Comparison of ENCODE assay signal across 8 mouse cellular contexts in the genomic region with DNA sequence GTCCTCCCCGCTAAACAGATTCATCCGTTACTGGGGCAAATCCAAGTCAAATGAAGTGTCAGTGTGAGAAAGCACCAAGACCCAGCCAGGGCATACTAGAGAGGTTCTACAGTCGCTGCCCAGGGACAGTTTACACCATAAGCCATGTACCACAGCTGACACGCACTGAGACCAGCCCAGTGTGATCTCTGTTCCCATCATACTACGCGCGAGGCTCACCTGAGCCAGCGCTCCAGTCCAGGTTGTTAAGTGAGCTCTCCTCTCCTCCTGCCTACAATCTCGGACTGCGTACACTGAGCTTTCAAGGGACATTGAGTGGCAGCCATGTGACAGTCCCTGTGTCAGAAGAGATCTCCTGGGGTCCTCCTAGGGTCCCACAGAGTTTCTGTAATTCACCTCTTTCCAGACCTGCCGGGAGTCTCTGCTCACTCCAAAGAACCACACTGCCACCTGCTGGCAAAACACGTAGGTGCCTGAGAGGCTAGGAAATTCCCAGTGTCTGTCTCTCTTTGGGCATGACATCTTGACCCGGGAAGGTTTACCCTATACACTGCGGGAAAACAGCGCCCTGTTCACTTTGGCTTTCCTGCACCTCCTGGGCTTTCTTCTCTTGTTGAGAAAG.
A peak's percentile ranks its signal among the peaks of the same experiment; 100 is the strongest.
DNase-seq lines count a peak whose midpoint lies in the region; ATAC-seq lines count a peak whose summit lies in the region.
"Had no signal": no experiment of that assay in that cellular context is flagged by ENCODE, and none has a peak within 500 bp of the region (broad histone marks: within the 10 kb centered on the region; RNA-seq: fewer than 3 reads in every experiment).

No protein-coding gene starts in this region.

- no peaks in the 10 kb centered on the region for H3K4me1 ChIP-seq in intestine, embryonic 14.5 days (replicated peaks; ENCODE audit: control insufficient read depth, insufficient read depth, low read length)

- no peak overlapping the region for H3K4me3 ChIP-seq in intestine, embryonic 14.5 days (ENCODE audit: low read depth, low read length)
- H3K4me3 ChIP-seq: myocyte had no signal

- no peak overlapping the region for H3K4me2 ChIP-seq in intestine, embryonic 14.5 days (ENCODE audit: low read length)

- DNase-seq in ZHBTc4 (ENCODE audit: low read depth, low spot score) = peak; percentile 83
- DNase-seq in cerebellum, adult 9-11 months = peak; percentile 35
- DNase-seq in frontal cortex, postnatal 25 days (ENCODE audit: low spot score in 2 of 2) = peak; percentile 73 to 82
- DNase-seq in intestine, embryonic 14.5 days (ENCODE audit: low spot score) = peak; percentile 92
- peak; percentile 66 to 88 for DNase-seq in left cerebral cortex, postnatal 14 days (ENCODE audit: low spot score in 2 of 2)
- DNase-seq in mesoderm, embryonic 11.5 days (ENCODE audit: low read depth, low spot score) = peak; percentile 80
- peak; percentile 37 for DNase-seq in spleen, adult 12 weeks (ENCODE audit: low spot score)

- intact Hi-C loops in left cerebral cortex, postnatal 14 days (cut with DNase I) = loop anchor here (10.0 kb wide), 1 partner anchor 351 kb away; no protein-coding TSS in a partner anchor

- H3K27ac ChIP-seq in intestine, embryonic 14.5 days (ENCODE audit: low read depth) = no peak overlapping the region

- H3K9ac ChIP-seq in intestine, embryonic 14.5 days (ENCODE audit: low read length) = no peak overlapping the region

- H3K9me3 ChIP-seq in intestine, embryonic 14.5 days (ENCODE audit: control insufficient read depth, low read length) = no peaks in the 10 kb centered on the region

- WGBS in intestine, embryonic 14.5 days = 50% methylated on average over 15 of the region's 15 CpGs

- ATAC-seq in intestine, embryonic 14.5 days (replicated peaks; ENCODE audit: low FRiP score, low TSS enrichment, low read depth) = peak; percentile 55; the same call in 1 of the 2 replicates

- H3K36me3 ChIP-seq in intestine, embryonic 14.5 days (ENCODE audit: control insufficient read depth, insufficient read depth, low read length) = no peaks in the 10 kb centered on the region

- H3K27me3 ChIP-seq in intestine, embryonic 14.5 days (replicated peaks; ENCODE audit: control insufficient read depth, insufficient read depth, low read length) = no peaks in the 10 kb centered on the region

Comparison
In these comparisons a context has a peak if more than half of its experiments do, and no peak if none do; other contexts are left out.
1. DNase-seq: peak in every context shown above with its lines; median percentile 92 in intestine, embryonic 14.5 days; 83 in ZHBTc4; 80 in mesoderm, embryonic 11.5 days; 78 in frontal cortex, postnatal 25 days; 77 in left cerebral cortex, postnatal 14 days; 37 in spleen, adult 12 weeks; 35 in cerebellum, adult 9-11 months.